Mouse (Mus musculus) megakaryocyte, adult 5-6 weeks (primary cell): ENCODE data around the gene Gpc5. TPM values are rescaled to one million over a fixed set of nuclear protein-coding genes. Genes with fewer than 3 reads are reported as not detected.

Experiments used
- ATAC-seq: 2 replicates; pipeline ENCODE4 v1.8.0; 2016; ENCODE audit warnings: mild to moderate bottlenecking, inconsistent platforms; ENCODE audit not compliant: poor library complexity, severe bottlenecking
- total RNA-seq, 2 experiments: library from RNA; stranded (forward) in 1 of 2; stranded (reverse) in 1 of 2; fragments of 153-499, 151-499 nt in 1 of 2; fragments of 221-1000, 200-1000 nt in 1 of 2; gene quantifications; 2 replicates each; pipeline versions ENCODE4 v1.2.3 to v1.2.4; 2015 to 2017

The Gpc5 gene
- total RNA-seq, 2 experiments from 2014 or later, result not detected

DNA sequence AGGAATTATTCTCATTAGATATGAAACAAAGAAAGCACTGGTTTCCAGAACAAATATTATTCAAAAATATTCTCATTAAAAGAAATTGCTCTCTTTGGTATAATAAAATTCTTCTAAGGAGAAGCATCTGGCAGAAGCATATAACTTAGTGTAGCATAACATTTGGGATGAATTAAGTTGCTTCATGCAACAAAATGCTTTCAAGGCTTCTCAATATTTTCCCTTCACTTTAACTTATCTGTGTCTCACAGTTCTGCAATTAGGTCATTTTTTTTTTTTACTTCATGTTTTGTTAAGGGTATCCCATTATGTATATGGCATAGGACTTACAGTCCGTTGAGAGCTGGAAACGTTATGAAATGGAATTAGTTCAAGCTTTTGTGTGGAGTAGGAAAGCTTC lies 250.6 kb downstream of the Gpc5 start:
- ATAC-seq, result no peak

DNA sequence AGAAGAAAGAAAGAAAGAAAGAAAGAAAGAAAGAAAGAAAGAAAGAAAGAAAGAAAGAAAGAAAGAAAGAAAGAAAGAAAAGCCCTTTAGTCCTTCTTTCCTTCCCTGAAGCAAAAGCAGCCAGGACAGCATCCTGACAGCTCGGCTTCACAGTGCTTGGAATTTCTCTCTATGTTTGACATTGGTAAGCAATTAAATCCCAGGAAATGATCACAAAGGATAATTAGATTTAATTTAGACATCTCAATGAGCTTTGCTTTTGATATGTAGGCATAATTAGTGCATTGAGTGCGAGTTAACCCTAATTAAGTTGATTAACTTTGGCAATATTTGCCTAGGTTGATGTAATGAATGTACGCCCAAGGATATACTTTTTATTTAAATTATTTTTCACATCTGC lies 257.4 kb downstream of the Gpc5 start:
- ATAC-seq, result no peak

DNA sequence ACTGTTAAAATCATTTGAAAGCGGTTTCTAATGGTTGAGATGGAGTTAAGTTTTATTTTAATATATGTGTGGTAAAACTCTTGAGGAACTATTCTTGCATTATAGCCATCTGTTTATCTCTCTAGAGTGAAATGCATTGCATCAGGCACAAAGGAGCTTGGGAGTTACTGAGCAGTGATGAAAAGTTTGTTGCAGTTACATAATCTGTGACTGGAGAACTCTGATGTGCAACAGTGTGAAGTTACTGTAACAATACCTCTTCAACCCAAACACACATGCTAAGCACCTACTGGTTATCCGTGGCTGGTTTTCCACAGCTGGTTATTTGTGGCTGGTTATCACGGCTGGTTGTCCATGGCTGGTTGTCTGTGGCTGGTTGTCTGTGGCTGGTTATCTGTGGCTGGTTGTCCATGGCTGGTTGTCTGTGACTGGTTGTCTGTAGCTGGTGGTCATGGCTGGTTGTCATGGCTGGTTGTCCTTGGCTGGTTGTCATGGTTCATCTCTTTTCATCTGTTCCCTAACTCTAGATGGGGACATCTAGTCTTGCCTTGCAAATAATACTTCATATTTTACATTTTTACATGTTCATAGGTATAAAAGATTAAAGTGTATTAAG lies 273.4 kb downstream of the Gpc5 start:
- ATAC-seq, result no peak

DNA sequence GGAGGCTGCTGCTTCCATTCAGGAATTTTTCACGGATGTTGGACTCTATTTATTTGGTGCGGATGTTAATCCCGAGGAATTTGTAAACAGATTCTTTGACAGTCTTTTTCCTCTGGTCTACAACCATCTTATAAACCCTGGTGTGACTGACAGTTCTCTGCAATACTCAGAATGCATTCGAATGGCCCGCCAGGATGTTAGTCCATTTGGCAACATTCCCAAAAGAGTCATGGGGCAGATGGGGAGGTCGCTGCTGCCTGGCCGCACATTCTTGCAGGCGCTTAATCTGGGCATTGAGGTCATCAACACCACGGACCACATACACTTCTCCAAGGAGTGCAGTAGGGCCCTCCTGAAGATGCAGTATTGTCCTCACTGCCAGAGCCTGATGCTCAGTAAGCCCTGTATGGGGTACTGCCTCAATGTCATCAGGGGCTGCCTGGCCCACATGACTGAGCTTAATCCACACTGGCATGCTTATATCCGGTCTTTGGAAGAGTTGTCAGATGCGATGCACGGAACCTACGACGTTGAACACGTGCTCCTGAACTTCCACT lies 277.7 kb downstream of the Gpc5 start:
- ATAC-seq, result no peak

DNA sequence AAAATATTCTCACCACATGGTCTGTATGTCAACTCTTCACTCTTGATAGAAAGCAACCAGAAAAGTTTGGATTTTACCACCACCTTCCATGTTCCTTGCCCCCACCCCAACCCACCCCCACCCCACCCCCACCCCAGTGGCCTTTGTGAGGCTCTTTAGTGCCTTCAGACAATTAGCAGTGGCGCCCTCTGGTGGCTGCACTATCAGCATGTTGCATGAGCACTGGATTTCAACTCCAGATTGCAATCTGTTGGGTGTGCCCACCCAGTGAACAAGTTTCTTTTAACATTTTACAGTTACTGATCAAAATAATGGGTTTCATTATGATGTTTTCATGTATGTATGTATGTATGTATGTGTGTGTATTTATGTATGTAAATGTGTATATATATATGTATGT lies 279.1 kb downstream of the Gpc5 start:
- ATAC-seq, result no peak

DNA sequence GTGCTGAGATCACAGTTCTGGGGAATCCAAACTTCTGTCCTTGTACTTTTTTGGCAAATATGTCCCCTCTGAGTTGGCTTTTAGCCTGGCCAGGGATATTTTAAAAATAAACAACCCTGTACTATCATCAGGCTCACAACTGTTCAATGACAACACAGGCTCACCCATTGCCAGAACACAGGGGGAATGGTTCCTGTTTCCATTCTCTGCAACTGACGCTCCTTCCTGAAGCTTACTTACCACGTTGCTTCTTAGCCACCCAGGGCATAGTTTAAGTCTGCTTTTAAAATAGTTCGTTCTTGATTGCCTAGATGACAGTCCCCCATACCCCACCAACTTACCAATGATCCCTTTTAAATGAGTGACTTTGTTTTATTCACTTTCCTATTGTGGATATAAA lies 299.8 kb downstream of the Gpc5 start:
- peak; percentile 51; the same call in 1 of the 2 replicates for ATAC-seq

DNA sequence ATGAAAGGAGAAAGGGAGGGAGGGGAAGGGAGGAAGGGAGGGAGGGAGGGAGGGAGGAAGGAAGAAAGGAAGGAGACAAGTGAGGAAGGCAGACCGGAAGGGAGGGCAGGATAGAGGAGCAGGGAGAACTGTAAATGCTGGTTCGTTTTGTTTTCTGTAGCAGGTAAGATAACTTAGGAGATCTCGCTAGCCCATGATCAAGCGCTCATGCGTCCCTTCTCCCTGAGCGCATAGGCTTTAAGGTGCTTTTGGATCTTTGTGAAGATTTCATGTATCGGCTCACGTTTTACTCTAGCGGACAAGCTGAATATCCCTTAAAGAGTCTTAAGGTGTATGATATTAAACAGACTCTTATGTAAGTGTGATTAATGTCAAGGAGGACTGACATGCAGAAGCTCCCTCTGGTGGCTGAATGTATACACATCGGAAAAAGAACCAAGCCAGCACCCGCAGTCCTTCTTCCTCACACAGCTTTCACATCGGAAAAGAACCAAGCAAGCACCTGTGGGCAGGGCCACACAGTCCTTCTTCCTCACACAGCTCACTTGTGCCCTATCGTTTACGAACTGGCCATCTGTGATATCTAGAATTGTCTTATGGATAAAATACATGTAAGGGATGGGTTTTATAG lies 301.0 kb downstream of the Gpc5 start:
- ATAC-seq, result peak; percentile 77

DNA sequence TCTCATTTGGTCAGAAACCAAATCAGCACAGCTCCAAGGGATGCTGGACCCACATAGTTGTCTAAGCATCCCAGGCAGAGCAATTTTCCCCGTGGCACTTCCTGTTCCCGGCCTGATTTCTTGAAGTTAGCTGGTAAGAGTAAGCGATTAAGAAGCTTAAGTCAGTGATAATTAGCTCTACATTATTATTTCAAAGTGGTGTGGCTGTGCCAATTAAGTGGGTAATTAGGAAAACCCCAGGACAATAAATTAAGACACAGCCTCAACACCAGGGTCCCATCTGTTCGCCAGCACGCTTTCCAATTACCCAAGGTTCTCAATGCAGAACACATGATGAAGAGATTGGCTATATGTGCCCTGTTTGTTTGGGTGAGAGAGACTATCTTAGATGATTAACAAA lies 314.6 kb downstream of the Gpc5 start:
- no peak for ATAC-seq

DNA sequence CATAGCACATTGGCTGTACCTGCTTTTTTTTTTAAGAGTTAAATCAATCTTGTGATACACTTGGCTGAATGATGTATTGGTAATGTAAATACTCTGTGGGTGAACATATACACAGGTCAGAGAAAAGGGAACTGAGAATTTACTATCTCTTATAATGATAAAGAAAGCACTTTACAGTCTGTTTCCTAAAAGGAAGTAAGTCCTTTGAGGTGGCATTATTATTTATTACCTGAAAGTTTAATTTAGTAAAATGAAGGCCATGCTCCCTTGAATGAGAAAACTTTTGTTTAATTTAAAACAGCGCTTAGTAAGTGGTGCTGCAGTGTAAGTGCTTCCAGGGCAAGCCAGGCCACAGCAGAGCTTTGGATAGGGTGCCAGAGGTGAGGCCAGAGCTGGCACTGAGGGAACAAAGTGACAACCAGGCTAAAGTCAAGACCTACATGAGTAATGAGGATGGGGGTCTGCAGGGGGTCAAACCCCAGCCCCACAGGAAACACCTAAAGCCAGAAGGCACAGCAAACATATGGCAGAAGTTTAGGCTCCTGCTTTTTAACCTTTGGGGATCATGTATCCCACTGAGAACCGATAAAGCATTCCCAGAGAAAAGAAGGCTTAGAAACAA lies 315.4 kb downstream of the Gpc5 start:
- no peak for ATAC-seq

DNA sequence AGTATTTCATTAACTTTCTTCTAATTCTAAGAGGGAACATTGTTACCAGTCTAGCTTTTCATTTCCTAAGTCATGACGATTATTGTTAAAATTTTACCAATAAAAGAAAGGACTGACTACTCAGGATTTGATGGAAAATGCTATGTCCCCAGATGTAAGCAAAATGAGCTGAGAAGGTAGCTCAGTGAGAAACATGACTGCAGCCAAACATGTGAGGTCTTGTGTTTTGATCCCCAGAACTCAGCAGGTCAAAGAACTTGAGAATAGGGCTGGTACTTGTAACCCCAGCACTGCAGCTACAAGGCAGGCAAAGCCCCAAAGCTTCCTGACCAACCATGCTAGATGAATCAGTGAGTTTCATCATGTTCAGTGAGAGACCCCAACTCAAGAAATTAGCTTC lies 318.9 kb downstream of the Gpc5 start:
- ATAC-seq, result no peak

DNA sequence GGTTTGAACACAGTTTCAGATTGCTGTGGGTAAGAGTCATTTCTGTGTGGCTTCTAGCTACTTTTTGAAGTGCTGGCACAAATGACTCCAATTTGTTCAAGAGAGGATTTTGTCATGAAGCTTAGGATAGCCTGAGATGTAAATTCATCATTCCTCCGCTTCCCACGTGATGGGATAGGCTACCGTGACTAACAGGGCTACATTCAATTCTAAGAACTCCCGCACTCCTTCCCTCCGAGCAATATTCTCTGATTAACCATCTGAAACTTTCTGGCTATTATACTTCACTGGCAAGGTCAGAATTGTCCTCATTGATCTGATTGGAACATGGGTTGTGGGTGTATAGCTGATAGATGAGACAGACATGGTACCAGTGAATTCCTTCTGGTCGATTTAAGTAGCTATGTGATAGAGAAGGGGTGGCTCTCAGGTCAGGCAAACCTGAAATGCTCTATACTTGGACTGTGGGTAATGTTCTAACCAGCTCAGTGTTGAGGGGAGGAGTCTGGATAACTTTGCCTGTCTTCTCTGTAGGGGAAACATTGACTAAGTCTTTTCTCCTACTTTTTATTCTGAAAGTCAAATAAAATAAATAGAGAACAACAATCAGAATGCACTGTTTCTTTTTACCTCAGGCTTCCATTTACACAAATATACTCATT lies 319.6 kb downstream of the Gpc5 start:
- ATAC-seq, result no peak

DNA sequence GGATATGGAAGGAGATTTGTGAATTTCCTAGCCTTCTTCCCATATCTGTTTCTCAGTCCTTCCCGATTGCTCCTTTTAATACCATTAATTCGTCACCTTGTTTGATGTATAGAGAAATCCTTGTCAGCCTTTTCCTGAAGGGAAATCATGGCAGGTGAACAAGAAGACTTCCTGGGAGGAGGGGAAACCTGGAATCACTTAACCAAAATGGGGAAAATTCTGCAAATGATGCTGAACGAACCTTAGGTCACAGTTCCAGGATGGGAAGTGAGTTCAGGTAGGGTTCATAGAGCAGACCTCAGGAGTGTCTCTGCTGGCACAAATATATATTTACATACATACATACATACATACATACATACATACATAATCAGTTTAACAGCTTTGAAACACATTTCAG lies 320.8 kb downstream of the Gpc5 start:
- no peak for ATAC-seq

DNA sequence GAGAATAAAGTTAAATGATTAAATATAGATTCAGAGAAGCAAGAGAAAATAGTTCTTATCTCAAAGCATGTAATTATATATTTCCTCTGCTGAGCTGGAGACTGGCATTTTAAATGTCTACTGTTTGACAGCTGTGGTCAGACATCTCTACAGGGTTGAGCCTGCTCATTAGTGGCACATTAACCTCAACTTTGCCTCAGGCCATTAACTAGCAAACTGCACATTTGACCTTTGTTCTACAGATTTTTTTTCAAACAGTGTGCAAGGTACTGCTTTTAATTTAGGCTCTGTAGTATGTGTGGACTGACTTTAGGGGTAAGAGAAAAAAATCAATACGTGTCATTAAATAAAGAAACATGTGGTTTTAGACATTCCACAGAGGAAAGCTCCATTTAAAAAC lies 321.4 kb downstream of the Gpc5 start:
- ATAC-seq, result no peak

DNA sequence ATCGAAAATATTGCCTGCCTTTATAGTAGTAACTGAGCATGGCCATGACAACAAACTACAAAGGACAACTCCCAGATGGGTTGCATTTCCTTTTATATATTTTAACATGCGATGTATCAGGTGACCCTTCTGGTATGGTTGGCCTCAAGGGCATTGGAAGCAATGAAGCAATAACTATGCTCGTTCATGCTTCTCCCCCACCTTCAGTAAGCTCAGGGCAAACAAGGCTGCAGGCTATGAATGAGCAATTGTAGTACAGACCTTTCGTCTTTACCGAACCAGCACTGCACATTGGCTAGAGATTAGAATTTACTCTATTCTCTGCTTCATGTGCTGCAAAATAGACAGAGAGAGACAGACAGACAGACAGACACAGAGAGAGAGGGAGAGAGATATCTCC lies 322.5 kb downstream of the Gpc5 start:
- ATAC-seq, result no peak

DNA sequence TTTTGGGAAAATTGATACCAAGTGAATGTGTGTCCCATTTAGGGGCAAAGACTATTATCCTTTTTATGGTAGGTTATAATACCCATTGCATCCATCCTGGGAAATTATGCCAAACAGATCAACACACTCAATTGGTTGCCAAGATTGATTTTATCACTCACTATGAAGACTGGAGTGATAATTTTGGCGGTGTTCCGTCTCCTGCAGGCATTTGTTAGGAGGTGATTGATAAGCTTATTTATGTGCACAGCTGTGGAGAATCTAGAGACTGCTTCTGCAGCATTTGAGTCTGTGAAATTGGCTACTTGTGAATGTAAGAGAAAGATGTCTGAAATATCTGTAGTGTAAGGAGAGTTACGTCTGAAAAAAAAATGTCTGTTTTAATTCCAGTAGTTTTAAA lies 340.0 kb downstream of the Gpc5 start:
- no peak for ATAC-seq

DNA sequence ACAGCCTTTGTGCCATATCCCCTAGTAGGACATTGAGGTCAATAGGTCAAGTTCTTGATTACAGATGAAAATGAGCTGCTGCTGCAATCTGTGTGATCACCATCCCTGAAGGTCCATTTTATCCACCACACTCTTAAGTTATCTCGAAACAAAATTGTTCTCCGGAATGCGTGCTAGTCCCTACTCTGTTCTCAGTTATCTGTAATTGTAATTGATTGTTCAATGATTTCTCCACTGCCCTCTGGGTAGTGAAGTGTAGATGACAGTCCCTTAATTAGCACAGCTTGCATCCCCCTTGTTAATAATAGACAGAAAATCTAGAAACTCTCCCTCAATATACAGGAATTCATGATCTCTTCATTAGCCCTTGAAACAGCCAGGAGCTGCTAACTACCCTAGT lies 340.4 kb downstream of the Gpc5 start:
- ATAC-seq, result no peak

DNA sequence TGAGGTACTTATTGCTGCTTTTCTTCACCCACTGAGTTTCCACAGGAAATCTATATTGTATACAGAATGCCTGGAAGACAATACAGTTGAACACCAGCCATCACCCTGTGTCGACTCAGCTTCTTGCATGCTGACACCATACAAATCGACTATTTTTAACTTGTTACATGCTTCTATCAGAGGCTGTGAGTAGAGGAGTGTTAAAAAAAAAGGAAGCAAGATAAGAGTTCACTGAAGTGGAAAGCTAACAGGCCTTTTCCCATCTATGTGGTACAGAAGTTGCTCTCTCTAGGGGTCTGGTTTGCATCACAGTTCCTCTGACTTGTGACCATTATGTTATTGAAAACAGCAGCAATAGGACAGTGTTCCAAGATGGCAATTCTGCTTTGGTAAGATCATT lies 344.6 kb downstream of the Gpc5 start:
- ATAC-seq, result no peak

DNA sequence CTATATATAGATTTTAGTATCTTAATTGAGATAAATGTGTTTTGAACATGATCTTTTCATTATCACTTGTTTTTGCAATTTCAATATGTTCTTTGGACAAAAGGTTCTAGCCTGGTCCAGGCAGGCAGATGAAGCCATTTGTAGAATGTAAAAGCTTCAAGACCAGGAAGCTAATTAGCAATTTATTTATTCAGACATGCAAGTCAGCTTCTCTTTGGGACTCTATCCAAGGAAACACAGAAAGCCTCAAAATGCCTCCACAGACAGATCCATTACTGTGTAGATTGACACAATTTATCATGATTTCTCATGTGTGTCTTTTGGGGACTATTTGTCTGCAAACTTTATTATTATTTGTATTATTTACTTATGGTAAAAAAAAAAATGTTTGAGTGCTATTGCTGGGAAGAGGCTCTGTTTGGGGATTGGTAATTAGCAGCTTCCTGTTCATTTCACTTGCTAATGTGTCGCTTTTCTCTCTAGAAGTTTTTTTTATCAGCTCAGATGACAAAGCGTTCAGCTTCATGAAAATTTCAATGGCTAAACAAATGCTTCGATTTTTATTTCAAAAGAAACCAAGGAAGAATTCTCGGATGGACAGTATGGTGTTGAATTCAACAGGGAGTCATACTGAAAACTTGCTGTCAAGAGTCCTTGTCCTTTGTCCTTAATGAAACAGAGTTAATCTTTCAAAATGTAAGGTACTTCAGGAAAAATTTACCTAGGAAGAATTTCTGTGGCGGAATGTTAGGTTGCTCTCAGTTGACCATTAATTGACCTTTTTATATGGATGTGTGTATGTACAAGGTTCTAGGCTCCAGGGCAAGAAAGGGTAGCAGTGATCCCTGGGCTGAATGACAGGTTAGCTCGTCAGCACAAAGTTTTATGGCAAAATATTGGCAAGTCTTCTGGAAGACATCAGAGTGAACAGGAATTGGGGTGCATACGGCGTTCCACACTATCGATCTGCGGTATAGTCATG lies 353.1 kb downstream of the Gpc5 start:
- ATAC-seq, result no peak

DNA sequence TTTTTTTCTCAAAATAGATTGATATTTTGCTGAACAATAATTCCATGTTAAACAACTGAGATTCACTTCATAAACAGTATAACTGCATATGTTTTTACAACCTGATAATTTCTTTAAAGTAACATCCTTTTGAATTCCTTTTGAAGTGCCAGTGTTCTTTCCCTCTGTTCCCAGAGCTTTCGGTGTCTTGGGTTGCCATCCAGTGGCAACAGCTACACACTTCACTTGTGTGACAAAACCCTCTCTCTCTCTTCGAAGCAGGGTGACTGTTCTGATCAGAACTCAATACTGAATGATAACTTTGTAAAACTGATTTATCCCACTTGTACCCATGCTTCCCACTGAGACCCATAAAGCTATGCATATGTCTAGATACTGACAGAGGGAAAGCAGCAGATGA lies 358.9 kb downstream of the Gpc5 start:
- no peak for ATAC-seq

DNA sequence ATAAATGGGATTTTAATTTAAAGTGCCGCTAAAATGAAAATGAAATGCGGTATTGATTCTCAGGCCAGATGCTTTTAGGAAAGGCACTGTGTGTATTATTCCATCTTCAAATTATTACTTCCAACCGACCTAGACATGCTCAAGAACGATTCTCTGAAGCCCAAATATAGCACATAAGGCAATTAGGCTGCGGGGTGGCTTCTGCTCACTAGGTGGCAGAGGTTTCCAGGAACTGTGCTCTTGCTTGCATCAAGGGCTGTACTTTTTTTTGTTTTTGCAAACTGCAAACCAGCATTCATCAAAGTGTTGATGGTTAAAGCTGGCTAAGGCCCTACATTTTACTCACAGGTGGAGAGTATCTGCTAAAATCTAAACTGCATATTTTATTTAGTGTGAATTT lies 375.9 kb downstream of the Gpc5 start:
- ATAC-seq, result no peak

DNA sequence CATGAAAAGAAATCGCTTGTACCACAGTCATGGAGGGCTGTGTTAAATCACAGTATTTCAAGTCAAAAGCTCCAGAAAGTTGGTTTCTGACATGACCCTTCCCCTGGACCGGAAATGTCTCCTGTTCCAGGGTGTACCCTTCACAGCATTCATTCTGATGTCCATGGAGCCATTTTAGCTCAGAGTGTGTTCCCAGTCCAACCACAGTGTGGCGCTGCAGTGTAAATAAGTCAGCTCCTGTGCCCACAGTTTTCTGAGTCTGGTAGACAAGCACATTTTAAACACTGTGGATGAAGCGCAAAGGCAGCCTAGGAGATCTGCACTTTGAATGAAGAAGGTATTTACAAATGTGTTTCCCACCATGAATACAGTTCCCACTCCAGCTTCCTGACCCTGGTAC lies 383.2 kb downstream of the Gpc5 start:
- ATAC-seq, result no peak
